Mouse (Mus musculus): Measurements from ENCODE around the gene Grik4. TPM values are rescaled to one million over a fixed set of nuclear protein-coding genes. Genes with fewer than 3 reads are reported as not detected.

The Grik4 gene
- 0.35 TPM for polyA plus RNA-seq (2014; fragmentation: Illumina TruSeq; extraction: RNeasy Lipid Tissue Mini Kit (QIAGEN cat#74804); ENCODE audit: low read depth, low replicate concordance)

GRCm38 (mm10) chr9:42943781-42944535 lies at the start of gene Grik4:
Gene Grik4, minus strand, starts transcription at chr9:42944493.

GRCm38 (mm10) chr9:42507709-42508108 lies 436.6 kb downstream of the Grik4 start, which contains the start of gene Tbcel:
Gene Tbcel, minus strand, starts transcription at chr9:42507809.

Other genes starting within 250 kb of the Grik4 start
- gene Arhgef12, start 162.7 kb upstream of the Grik4 start, polyA plus RNA-seq (2014; fragmentation: Illumina TruSeq; extraction: RNeasy Lipid Tissue Mini Kit (QIAGEN cat#74804); ENCODE audit: low read depth, low replicate concordance): 104 TPM
- gene Tmem136, start 172.1 kb upstream of the Grik4 start, polyA plus RNA-seq (2014; fragmentation: Illumina TruSeq; extraction: RNeasy Lipid Tissue Mini Kit (QIAGEN cat#74804); ENCODE audit: low read depth, low replicate concordance): 8.6 TPM

Data from adrenal gland, adult 10 weeks (tissue).